Mouse (Mus musculus): ENCODE measurements at regions not wholly inside any gene's neighbourhood (a gene's known extent, or its start where the extent isn't known, plus 50 kb on each side); places are given as distances from the start of the nearest gene placed in this dataset.

- DNase-seq (ENCODE audit: low spot score): no peak
Measured at GRCm38 (mm10) chr16:74739194-74740135, 327.8 kb upstream of the Robo2 start.

GRCm38 (mm10) chr16:74732940-74733776 is 321.5 kb upstream of the Robo2 start:
- no peak for DNase-seq (ENCODE audit: low spot score)

- no peak for DNase-seq (ENCODE audit: low spot score)
Measured at GRCm38 (mm10) chr16:74730169-74730794, 318.7 kb upstream of the Robo2 start.

GRCm38 (mm10) chr16:74723217-74723616 is 311.6 kb upstream of the Robo2 start:
- no peak for DNase-seq (ENCODE audit: low spot score)

- DNase-seq (ENCODE audit: low spot score): no peak
Measured at GRCm38 (mm10) chr16:74718154-74718553, 306.5 kb upstream of the Robo2 start.

- no peak for DNase-seq (ENCODE audit: low spot score)
Measured at GRCm38 (mm10) chr16:74717622-74718021, 306.0 kb upstream of the Robo2 start.

- DNase-seq (ENCODE audit: low spot score): no peak
Measured at GRCm38 (mm10) chr16:74714950-74715349, 303.3 kb upstream of the Robo2 start.

GRCm38 (mm10) chr16:74712515-74712914 is 300.9 kb upstream of the Robo2 start:
- DNase-seq (ENCODE audit: low spot score): no peak

- no peak for DNase-seq (ENCODE audit: low spot score)
Measured at GRCm38 (mm10) chr16:74702067-74702466, 290.4 kb upstream of the Robo2 start.

GRCm38 (mm10) chr16:74683371-74683770 is 271.7 kb upstream of the Robo2 start:
- no peak for DNase-seq (ENCODE audit: low spot score)

- DNase-seq (ENCODE audit: low spot score): no peak
Measured at GRCm38 (mm10) chr16:74675586-74675985, 264.0 kb upstream of the Robo2 start.

GRCm38 (mm10) chr16:74671466-74671865 is 259.8 kb upstream of the Robo2 start:
- no peak for DNase-seq (ENCODE audit: low spot score)

GRCm38 (mm10) chr16:74664337-74664736 is 252.7 kb upstream of the Robo2 start:
- DNase-seq (ENCODE audit: low spot score): no peak

GRCm38 (mm10) chr16:74651244-74651643 is 239.6 kb upstream of the Robo2 start:
- no peak for DNase-seq (ENCODE audit: low spot score)

- DNase-seq (ENCODE audit: low spot score): no peak
Measured at GRCm38 (mm10) chr16:74649207-74649606, 237.6 kb upstream of the Robo2 start.

- no peak for DNase-seq (ENCODE audit: low spot score)
Measured at GRCm38 (mm10) chr16:74648384-74648783, 236.8 kb upstream of the Robo2 start.

- no peak for DNase-seq (ENCODE audit: low spot score)
Measured at GRCm38 (mm10) chr16:74644750-74645366, 233.2 kb upstream of the Robo2 start.

GRCm38 (mm10) chr16:74639805-74640204 is 228.2 kb upstream of the Robo2 start:
- DNase-seq (ENCODE audit: low spot score): no peak

GRCm38 (mm10) chr16:74637638-74638037 is 226.0 kb upstream of the Robo2 start:
- DNase-seq (ENCODE audit: low spot score): no peak

GRCm38 (mm10) chr16:74625783-74626182 is 214.2 kb upstream of the Robo2 start:
- DNase-seq (ENCODE audit: low spot score): no peak

- DNase-seq (ENCODE audit: low spot score): no peak
Measured at GRCm38 (mm10) chr16:74612072-74612471, 200.4 kb upstream of the Robo2 start.

GRCm38 (mm10) chr16:74609564-74609963 is 197.9 kb upstream of the Robo2 start:
- no peak for DNase-seq (ENCODE audit: low spot score)

All from ovary, postnatal 10 days (tissue).